Mouse (Mus musculus) megakaryocyte, embryonic 14.5 days (primary cell): Measurements from ENCODE around the gene Dusp22.

Experiments
- FLI1 ChIP-seq: IDR thresholded peaks from 2 replicates; pipeline ENCODE4 v1.6.1; 2012; ENCODE audit warnings: low read length, inconsistent platforms, mixed read lengths
- GATA1 ChIP-seq: IDR thresholded peaks from 3 replicates; pipeline ENCODE4 v1.6.1; 2012; ENCODE audit warnings: mixed read lengths, low read length, inconsistent platforms, borderline replicate concordance

- TF ChIP-seq GATA1: no peak
- no peak for TF ChIP-seq FLI1
These were observed 31.4 kb upstream of the Dusp22 start for GRCm38 (mm10) chr13:30628195-30629048.
